Mouse (Mus musculus): Measurements from ENCODE around the gene Arhgap18.

DNA sequence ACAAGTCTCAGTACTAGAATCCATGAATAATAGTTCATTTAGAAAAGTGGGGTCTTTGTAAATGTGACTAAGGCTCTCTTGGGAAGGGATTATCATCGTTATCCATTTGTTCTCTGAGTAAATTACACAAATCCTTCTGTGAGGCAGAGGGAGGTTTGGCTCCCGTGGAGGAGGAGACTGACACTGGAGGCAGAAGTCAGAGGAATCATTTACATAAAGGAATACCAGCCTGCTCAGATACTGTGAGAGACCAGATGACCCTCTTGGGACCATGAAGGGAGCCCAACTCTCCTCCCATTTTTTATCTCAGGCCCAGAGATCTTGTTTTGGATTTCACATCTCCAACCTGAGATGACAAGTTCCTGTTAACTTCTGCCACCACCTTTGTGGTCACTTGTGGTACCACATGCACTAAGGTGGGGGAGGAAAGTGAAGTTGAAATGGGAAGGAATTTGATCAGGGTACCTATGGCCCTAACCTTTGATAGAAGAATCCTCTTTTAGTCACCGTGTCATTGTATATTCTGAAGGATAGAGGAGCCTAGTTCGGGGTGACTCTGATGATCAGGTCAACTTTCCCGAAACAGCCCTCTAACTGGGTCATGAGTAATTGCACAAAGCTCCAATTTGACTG lies 51.2 kb downstream of the Arhgap18 start:
- no peak for TF ChIP-seq POLR2A (IDR thresholded peaks at IDR 0.05; ENCODE audit: insufficient read length, low read depth)
- TF ChIP-seq USF1 (IDR thresholded peaks at IDR 0.05; ENCODE audit: low read depth), result no peak
- no peak for TF ChIP-seq TCF12 (IDR thresholded peaks at IDR 0.05; ENCODE audit: insufficient read depth, poor library complexity, severe bottlenecking)
- no peak for TF ChIP-seq CEBPB (IDR thresholded peaks at IDR 0.05; ENCODE audit: insufficient read depth, poor library complexity, severe bottlenecking)
- no peak for TF ChIP-seq POLR2AphosphoS2 (IDR thresholded peaks at IDR 0.05; ENCODE audit: insufficient read length, low read depth)
- no peak for TF ChIP-seq MAX (IDR thresholded peaks at IDR 0.05; ENCODE audit: low read depth)
- TF ChIP-seq MYOD1 (IDR thresholded peaks at IDR 0.05; ENCODE audit: control insufficient read depth in 1 of 3, insufficient read length in 2 of 3, low read depth in 2 of 3), result no peak
- TF ChIP-seq E2F4 (IDR thresholded peaks at IDR 0.05; ENCODE audit: insufficient read depth), result no peak
- no peak for TF ChIP-seq REST (IDR thresholded peaks at IDR 0.05; ENCODE audit: insufficient read depth, insufficient read length)
- TF ChIP-seq MYOG (IDR thresholded peaks at IDR 0.05; ENCODE audit: control insufficient read depth in 1 of 3, insufficient read depth in 1 of 3, insufficient read length in 2 of 3, low read depth in 2 of 3), result no peak
- no peak for TF ChIP-seq SRF (IDR thresholded peaks at IDR 0.05; ENCODE audit: control insufficient read depth, insufficient read length, low read depth)
